Mouse (Mus musculus) limb, embryonic 15.5 days (tissue): ENCODE data around the gene Onecut1. TPM values are rescaled to one million over a fixed set of nuclear protein-coding genes. Genes with fewer than 3 reads are reported as not detected.
A peak's percentile ranks its signal among the peaks of the same experiment; 100 is the strongest.

Experiments
- ATAC-seq: fragments of 200-750 bp; cut with Nextera tagmentation; 2 replicates; pipeline ENCODE4 v1.8.0; 2017; ENCODE audit warnings: low read depth, moderate TSS enrichment; ENCODE audit not compliant: insufficient number of reproducible peaks, low FRiP score, low TSS enrichment
- H3K27ac ChIP-seq: fragments of 300-500 bp; sonication (generic); 2 replicates; pipeline ENCODE4 v1.5.1; 2015; ENCODE audit warnings: moderate library complexity, mild to moderate bottlenecking, inconsistent platforms
- H3K27me3 ChIP-seq: fragments of 300-500 bp; sonication (generic); 2 replicates; pipeline ENCODE4 v1.6.1; 2015; ENCODE audit warnings: inconsistent platforms
- H3K36me3 ChIP-seq: fragments of 300-500 bp; sonication (generic); 2 replicates; pipeline ENCODE4 v1.6.1; 2015; ENCODE audit warnings: inconsistent platforms
- H3K4me1 ChIP-seq: fragments of 300-500 bp; sonication (generic); 2 replicates; pipeline ENCODE4 v1.6.1; 2015; ENCODE audit warnings: inconsistent platforms
- H3K4me2 ChIP-seq: fragments of 300-500 bp; sonication (generic); 2 replicates; pipeline ENCODE4 v1.6.1; 2015; ENCODE audit warnings: mild to moderate bottlenecking, inconsistent platforms
- H3K4me3 ChIP-seq: fragments of 300-500 bp; sonication (generic); 2 replicates; pipeline ENCODE4 v1.5.1; 2015; ENCODE audit warnings: mild to moderate bottlenecking, inconsistent platforms
- H3K9ac ChIP-seq: fragments of 300-500 bp; sonication (generic); 2 replicates; pipeline ENCODE4 v1.6.1; 2015; ENCODE audit warnings: inconsistent platforms
- H3K9me3 ChIP-seq: fragments of 300-500 bp; sonication (generic); 2 replicates; pipeline ENCODE4 v1.6.1; 2016; ENCODE audit warnings: inconsistent platforms
- WGBS: fragments of 180-500 bp; shearing (Covaris S2); methylation state at CpG from one replicate; pipeline ENCODE4 v1.1.7; 2015; 5-methylcytosine and 5-hydroxymethylcytosine counted together
- polyA plus RNA-seq: library from polyadenylated mRNA; unstranded; fragments of >200 nt; fragmentation: Nextera tagmentation; extraction: Ambion mirVana; gene quantifications from 2 replicates; pipeline ENCODE4 v1.2.1, GENCODE M21; 2015

Gene Onecut1
- polyA plus RNA-seq, 1 experiment from 2014 or later, result 0.04 TPM

DNA sequence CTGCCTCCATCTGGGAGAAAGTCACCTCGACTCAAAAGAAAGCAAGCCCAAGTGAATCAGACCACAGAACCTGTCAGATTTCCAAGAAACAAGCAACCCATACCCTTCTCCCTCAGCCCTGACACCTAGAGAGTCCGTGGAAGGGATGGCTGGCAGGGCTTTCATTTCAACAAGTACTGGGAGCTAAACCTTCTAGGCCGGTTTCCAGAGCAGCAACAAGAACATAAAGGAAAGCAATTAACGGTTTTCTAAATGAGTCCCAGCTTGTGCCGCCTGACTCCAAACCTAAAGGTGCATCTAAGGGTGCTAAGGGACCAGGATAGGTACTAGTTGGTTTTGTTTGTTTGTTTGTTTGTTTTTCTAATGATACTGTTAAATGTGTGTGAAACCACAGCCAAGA is 10.1 kb upstream of the Onecut1 start:
- no peak overlapping the region for H3K27ac ChIP-seq
- ATAC-seq, result no peak
- H3K27me3 ChIP-seq, result peaks cover 93% of the 10 kb centered on the region
- H3K9me3 ChIP-seq, result no peaks in the 10 kb centered on the region
- no peak overlapping the region for H3K4me3 ChIP-seq
- H3K9ac ChIP-seq, result no peak overlapping the region
- H3K4me1 ChIP-seq, result peaks cover 18% of the 10 kb centered on the region
- no peaks in the 10 kb centered on the region for H3K36me3 ChIP-seq
- 2% methylated on average over 5 of the region's 5 CpGs for WGBS
- no peak overlapping the region for H3K4me2 ChIP-seq

GRCm38 (mm10) chr9:74852361-74852760 is 9.4 kb upstream of the Onecut1 start:
- ATAC-seq, result no peak

GRCm38 (mm10) chr9:74853191-74854072 is 8.3 kb upstream of the Onecut1 start:
- ATAC-seq, result no peak

More at GRCm38 (mm10) chr9:74852361-74852760, 9.4 kb upstream of the Onecut1 start:
- WGBS, result 2% methylated on average over 4 of the region's 4 CpGs
- Histone ChIP-seq H3K27ac (no peak overlapping the region), H3K36me3 (no peaks in the 10 kb centered on the region), H3K9me3 (no peaks in the 10 kb centered on the region), H3K4me3 (no peak overlapping the region), H3K4me2 (no peak overlapping the region), H3K27me3 (peaks cover 93% of the 10 kb centered on the region), H3K9ac (no peak overlapping the region), H3K4me1 (peaks cover 18% of the 10 kb centered on the region)

DNA sequence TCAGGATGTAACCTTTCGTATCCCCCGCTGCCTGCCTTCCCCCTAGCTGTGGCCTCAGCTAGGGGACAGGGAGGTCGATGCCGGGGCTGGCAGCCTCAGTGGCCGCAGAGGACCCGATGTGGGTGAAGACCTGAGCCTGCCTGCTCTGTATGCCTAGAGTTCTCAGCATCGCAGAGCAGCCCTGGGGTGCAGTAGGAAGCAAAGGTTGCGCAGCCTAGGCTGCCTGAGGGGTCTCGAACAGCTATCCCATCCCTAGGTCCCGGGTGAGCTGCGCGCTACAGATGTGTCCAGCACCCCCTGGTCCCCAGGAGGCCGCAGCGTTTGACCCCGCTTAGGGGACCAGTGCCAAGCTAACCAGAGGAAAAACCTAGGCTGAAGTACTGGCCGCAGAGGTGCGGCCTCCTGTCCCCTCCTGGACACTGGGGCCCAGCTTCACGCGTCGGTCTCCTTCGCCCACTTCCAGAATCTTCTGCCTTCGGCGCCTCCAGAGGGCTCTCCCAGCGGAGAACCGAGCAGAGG is 7.6 kb upstream of the Onecut1 start:
- H3K27ac ChIP-seq, result no peak overlapping the region
- no peak for ATAC-seq
- under 1% methylated on average over 25 of the region's 25 CpGs for WGBS

More at GRCm38 (mm10) chr9:74853191-74854072, 8.3 kb upstream of the Onecut1 start:
- Histone ChIP-seq H3K27me3 (peaks cover 95% of the 10 kb centered on the region), H3K4me3 (no peak overlapping the region), H3K27ac (no peak overlapping the region), H3K9me3 (no peaks in the 10 kb centered on the region), H3K36me3 (no peaks in the 10 kb centered on the region), H3K4me2 (no peak overlapping the region), H3K4me1 (peaks cover 15% of the 10 kb centered on the region), H3K9ac (no peak overlapping the region)
- under 1% methylated on average over 28 of the region's 28 CpGs for WGBS

GRCm38 (mm10) chr9:74855446-74855845 is 6.3 kb upstream of the Onecut1 start:
- Histone ChIP-seq H3K9ac (no peak overlapping the region), H3K9me3 (no peaks in the 10 kb centered on the region), H3K36me3 (no peaks in the 10 kb centered on the region), H3K27me3 (peaks cover 95% of the 10 kb centered on the region), H3K4me2 (no peak overlapping the region), H3K27ac (no peak overlapping the region), H3K4me3 (no peak overlapping the region), H3K4me1 (peaks cover 5% of the 10 kb centered on the region; the same call in 1 of the 2 replicates)
- WGBS, result 4% methylated on average over 4 of the region's 4 CpGs
- ATAC-seq, result no peak

More for the DNA sequence above, 7.6 kb upstream of the Onecut1 start:
- Histone ChIP-seq H3K4me2 (no peak overlapping the region), H3K4me3 (no peak overlapping the region), H3K36me3 (no peaks in the 10 kb centered on the region), H3K27me3 (peaks cover 95% of the 10 kb centered on the region), H3K9me3 (no peaks in the 10 kb centered on the region), H3K4me1 (peaks cover 8% of the 10 kb centered on the region), H3K9ac (no peak overlapping the region)

DNA sequence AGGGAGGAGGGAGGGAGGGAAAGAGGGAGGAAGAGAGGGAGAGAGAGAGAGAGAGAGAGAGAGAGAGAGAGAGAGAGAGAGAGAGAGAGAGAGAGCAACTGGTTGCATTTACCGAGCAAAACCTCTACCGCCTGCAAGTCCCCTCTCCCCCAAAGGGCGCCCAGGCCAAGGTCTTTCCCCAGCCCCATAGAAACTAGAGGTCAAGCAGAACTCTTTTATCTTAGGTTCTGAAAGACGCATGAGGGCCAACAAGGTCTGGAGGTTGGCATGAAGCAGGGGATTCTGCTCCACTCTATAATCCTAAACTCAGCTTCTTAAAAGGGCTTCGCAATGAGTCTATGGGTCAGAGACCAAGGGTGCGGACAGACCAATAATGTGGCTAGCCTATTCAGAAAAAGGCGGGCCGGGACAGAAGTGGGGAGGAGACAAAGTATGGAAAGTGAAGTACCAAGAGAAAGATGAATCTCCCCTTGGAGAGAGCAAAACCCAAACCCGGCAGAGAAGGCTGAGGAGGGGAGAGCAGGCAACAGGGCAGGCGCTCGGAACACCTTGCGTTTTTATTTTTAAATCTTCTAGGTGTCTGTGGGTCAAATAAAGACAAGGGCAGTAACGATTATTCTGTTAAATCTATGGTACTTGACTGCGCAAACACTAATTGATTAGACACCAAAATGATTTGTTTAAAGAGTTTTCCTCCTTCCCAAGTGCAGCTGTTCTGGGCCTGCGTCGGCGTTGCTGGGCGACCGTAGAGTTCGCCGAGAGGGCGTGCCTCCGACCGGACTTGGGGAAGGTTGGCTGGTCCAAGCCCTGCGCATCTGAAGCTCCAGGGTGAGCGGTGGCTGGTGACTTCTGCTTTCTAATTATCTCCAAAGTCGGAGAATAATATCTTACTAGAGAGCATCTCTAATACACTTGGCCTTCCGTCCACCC is 4.9 kb upstream of the Onecut1 start:
- no peak overlapping the region for H3K27ac ChIP-seq
- H3K9me3 ChIP-seq, result no peaks in the 10 kb centered on the region
- peaks cover 95% of the 10 kb centered on the region for H3K27me3 ChIP-seq
- no peak for ATAC-seq
- H3K9ac ChIP-seq, result no peak overlapping the region
- 2% methylated on average over 28 of the region's 28 CpGs for WGBS
- peaks cover 14% of the 10 kb centered on the region for H3K4me1 ChIP-seq
- no peak overlapping the region for H3K4me2 ChIP-seq
- H3K4me3 ChIP-seq, result no peak overlapping the region
- H3K36me3 ChIP-seq, result no peaks in the 10 kb centered on the region

GRCm38 (mm10) chr9:74857508-74857840 is 4.2 kb upstream of the Onecut1 start:
- Histone ChIP-seq H3K27me3 (peaks cover 95% of the 10 kb centered on the region), H3K36me3 (no peaks in the 10 kb centered on the region), H3K9ac (no peak overlapping the region), H3K27ac (no peak overlapping the region), H3K9me3 (no peaks in the 10 kb centered on the region), H3K4me1 (peaks cover 20% of the 10 kb centered on the region), H3K4me2 (no peak overlapping the region), H3K4me3 (no peak overlapping the region)
- 1% methylated on average over 7 of the region's 7 CpGs for WGBS
- no peak for ATAC-seq

DNA sequence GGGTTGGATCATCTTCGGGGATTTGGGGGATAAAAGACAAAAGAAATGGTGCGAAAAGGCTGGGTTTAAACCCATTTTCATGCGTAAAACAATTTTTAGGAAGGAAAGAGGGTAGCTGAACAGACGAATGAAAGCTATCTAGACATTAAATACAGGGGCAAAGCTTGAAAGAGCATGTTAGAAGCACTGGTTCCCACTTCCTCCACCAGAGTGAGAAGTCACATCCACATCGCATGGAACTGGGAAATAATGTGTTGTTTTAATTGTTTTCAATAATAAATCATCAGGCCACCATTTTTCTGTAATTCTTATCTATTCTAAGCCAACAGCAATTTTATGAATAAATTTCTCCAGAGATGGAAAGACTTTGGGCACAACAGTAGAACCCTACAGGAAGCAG is 3.6 kb upstream of the Onecut1 start:
- peaks cover 27% of the 10 kb centered on the region for H3K4me1 ChIP-seq
- 3% methylated on average over 5 of the region's 5 CpGs for WGBS
- no peak overlapping the region for H3K4me2 ChIP-seq
- no peak for ATAC-seq
- no peak overlapping the region for H3K4me3 ChIP-seq
- peaks cover 96% of the 10 kb centered on the region for H3K27me3 ChIP-seq
- H3K9ac ChIP-seq, result no peak overlapping the region
- H3K36me3 ChIP-seq, result no peaks in the 10 kb centered on the region
- no peak overlapping the region for H3K27ac ChIP-seq
- H3K9me3 ChIP-seq, result no peaks in the 10 kb centered on the region

GRCm38 (mm10) chr9:74860461-74860860 is 1.3 kb upstream of the Onecut1 start:
- H3K9ac ChIP-seq, result no peak overlapping the region
- peaks cover 98% of the 10 kb centered on the region for H3K27me3 ChIP-seq
- H3K4me1 ChIP-seq, result peaks cover 26% of the 10 kb centered on the region
- WGBS, result 6% methylated on average over 18 of the region's 18 CpGs
- no peak for ATAC-seq
- no peaks in the 10 kb centered on the region for H3K9me3 ChIP-seq
- H3K4me3 ChIP-seq, result peak overlapping the region; percentile 49; the same call in 1 of the 2 replicates
- no peaks in the 10 kb centered on the region for H3K36me3 ChIP-seq
- no peak overlapping the region for H3K27ac ChIP-seq
- H3K4me2 ChIP-seq, result no peak overlapping the region

DNA sequence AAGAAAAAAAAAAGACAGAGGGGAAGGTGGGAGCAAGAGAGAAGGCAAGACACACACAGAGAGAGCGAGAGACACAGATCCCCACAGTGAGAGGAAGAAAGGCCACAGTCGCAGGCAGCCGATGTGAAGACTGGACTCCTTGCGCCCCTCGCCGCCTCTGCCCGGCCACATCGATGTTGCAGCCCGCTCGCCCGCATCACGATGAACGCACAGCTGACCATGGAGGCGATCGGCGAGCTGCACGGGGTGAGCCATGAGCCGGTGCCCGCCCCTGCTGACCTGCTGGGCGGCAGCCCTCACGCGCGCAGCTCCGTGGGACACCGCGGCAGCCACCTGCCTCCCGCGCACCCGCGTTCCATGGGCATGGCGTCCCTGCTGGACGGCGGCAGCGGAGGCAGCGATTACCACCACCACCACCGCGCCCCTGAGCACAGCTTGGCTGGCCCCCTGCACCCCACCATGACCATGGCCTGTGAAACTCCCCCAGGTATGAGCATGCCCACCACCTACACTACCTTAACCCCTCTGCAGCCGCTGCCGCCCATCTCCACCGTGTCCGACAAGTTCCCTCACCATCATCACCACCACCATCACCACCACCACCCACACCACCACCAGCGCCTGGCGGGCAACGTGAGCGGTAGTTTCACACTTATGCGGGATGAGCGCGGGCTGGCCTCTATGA is 517 bp downstream of the Onecut1 start:
- peak overlapping the region; percentile 93 for H3K4me2 ChIP-seq
- H3K9me3 ChIP-seq, result no peaks in the 10 kb centered on the region
- no peaks in the 10 kb centered on the region for H3K36me3 ChIP-seq
- 1% methylated on average over 43 of the region's 48 CpGs for WGBS
- H3K27me3 ChIP-seq, result peaks cover 100% of the 10 kb centered on the region
- H3K4me3 ChIP-seq, result peak overlapping the region; percentile 49
- H3K4me1 ChIP-seq, result peaks cover 26% of the 10 kb centered on the region
- ATAC-seq, result no peak
- H3K9ac ChIP-seq, result peak overlapping the region; percentile 20; the same call in 1 of the 2 replicates
- no peak overlapping the region for H3K27ac ChIP-seq
